Mouse (Mus musculus) hindbrain, embryonic 15.5 days (tissue): ENCODE measurements around the gene Gm867. TPM values are rescaled to one million over a fixed set of nuclear protein-coding genes. Genes with fewer than 3 reads are reported as not detected.

ENCODE experiments used
- ATAC-seq: fragments of 200-750 bp; cut with Nextera tagmentation; 2 replicates; pipeline ENCODE4 v1.8.0; 2017; ENCODE audit warnings: low read depth, moderate number of reproducible peaks, moderate TSS enrichment; ENCODE audit not compliant: low FRiP score
- H3K27ac ChIP-seq: fragments of 300-500 bp; sonication (generic); replicated peaks from 2 replicates; pipeline ENCODE4 v1.5.1; 2015; ENCODE audit warnings: mild to moderate bottlenecking, inconsistent platforms
- H3K27me3 ChIP-seq: fragments of 300-500 bp; sonication (generic); 2 replicates; pipeline ENCODE4 v1.6.1; 2015; ENCODE audit warnings: control low read depth, inconsistent platforms
- H3K36me3 ChIP-seq: fragments of 300-500 bp; sonication (generic); 2 replicates; pipeline ENCODE4 v1.6.1; 2015; ENCODE audit warnings: control low read depth, inconsistent platforms
- H3K4me1 ChIP-seq: fragments of 300-500 bp; sonication (generic); replicated peaks from 2 replicates; pipeline ENCODE4 v1.6.1; 2015; ENCODE audit warnings: control low read depth, inconsistent platforms
- H3K4me2 ChIP-seq: fragments of 300-500 bp; sonication (generic); 2 replicates; pipeline ENCODE4 v1.6.1; 2015; ENCODE audit warnings: moderate library complexity, mild to moderate bottlenecking, inconsistent platforms
- H3K4me3 ChIP-seq: fragments of 300-500 bp; sonication (generic); 2 replicates; pipeline ENCODE4 v1.5.1; 2015; ENCODE audit warnings: mild to moderate bottlenecking, inconsistent platforms
- H3K9ac ChIP-seq: fragments of 300-500 bp; sonication (generic); 2 replicates; pipeline ENCODE4 v1.6.1; 2015; ENCODE audit warnings: inconsistent platforms
- H3K9me3 ChIP-seq: fragments of 300-500 bp; sonication (generic); 2 replicates; pipeline ENCODE4 v1.6.1; 2016; ENCODE audit warnings: control low read depth, inconsistent platforms
- WGBS: fragments of 180-500 bp; shearing (Covaris S2); methylation state at CpG from one replicate; pipeline ENCODE4 v1.1.7; 2015; 5-methylcytosine and 5-hydroxymethylcytosine counted together
- polyA plus RNA-seq: library from polyadenylated mRNA; unstranded; fragments of >200 nt; fragmentation: Nextera tagmentation; extraction: Ambion mirVana; gene quantifications from 2 replicates; pipeline ENCODE4 v1.2.1, GENCODE M21; 2015

The Gm867 gene
- polyA plus RNA-seq, 1 experiment from 2014 or later, result 1.6 TPM

GRCm38 (mm10) chr10:75889406-75890153 lies 50.9 kb downstream of the Gm867 start:
- Histone ChIP-seq H3K27ac (no peak overlapping the region), H3K4me2 (no peak overlapping the region), H3K27me3 (no peaks in the 10 kb centered on the region), H3K9me3 (no peaks in the 10 kb centered on the region), H3K4me3 (no peak overlapping the region), H3K36me3 (no peaks in the 10 kb centered on the region), H3K4me1 (peaks cover 6% of the 10 kb centered on the region), H3K9ac (no peak overlapping the region)
- ATAC-seq, result no peak
- WGBS, result 57% methylated on average over 8 of the region's 8 CpGs

Other genes with a start within 250 kb of the Gm867 start
- 32.5 and 40.0 TPM in 2 replicates for gene Cabin1, start 176.3 kb downstream of the Gm867 start, polyA plus RNA-seq
- gene Ddt, start 167.3 kb downstream of the Gm867 start, polyA plus RNA-seq, result 77.1 and 80.5 TPM in 2 replicates
- not detected in 2 replicates for gene Gm20441, start 159.7 kb downstream of the Gm867 start, polyA plus RNA-seq
- 1.2 and 1.5 TPM in 2 replicates for gene Gstt3, start 159.3 kb downstream of the Gm867 start, polyA plus RNA-seq
- gene Gstt1, start 142.1 kb downstream of the Gm867 start, polyA plus RNA-seq, result 14.8 and 15.4 TPM in 2 replicates
- gene Gstt4, start 118.1 kb downstream of the Gm867 start, polyA plus RNA-seq, result not detected in 2 replicates
- 6.6 and 6.8 TPM in 2 replicates for gene Gstt2, start 103.2 kb downstream of the Gm867 start, polyA plus RNA-seq
- 1,663 and 1,704 TPM in 2 replicates for gene Mif, start 80.4 kb downstream of the Gm867 start, polyA plus RNA-seq
- gene Derl3, start 47.3 kb downstream of the Gm867 start, polyA plus RNA-seq, result 1.7 and 2.0 TPM in 2 replicates
- gene Smarcb1, start 19.1 kb downstream of the Gm867 start, polyA plus RNA-seq, result 251 and 263 TPM in 2 replicates
- gene Chchd10, start 7.5 kb downstream of the Gm867 start, polyA plus RNA-seq, result 139 and 143 TPM in 2 replicates
- gene Mmp11, start 4.2 kb downstream of the Gm867 start, polyA plus RNA-seq, result 18.2 and 18.4 TPM in 2 replicates
- gene Vpreb3, start 2.4 kb upstream of the Gm867 start, polyA plus RNA-seq, result 0.35 and 1.2 TPM in 2 replicates
- gene Gm5134, start 13.8 kb upstream of the Gm867 start, polyA plus RNA-seq, result not detected in 2 replicates
- 11.6 and 11.8 TPM in 2 replicates for gene Zfp280b, start 92.0 kb upstream of the Gm867 start, polyA plus RNA-seq
- not detected in 2 replicates for gene Slc5a4b, start 170.3 kb upstream of the Gm867 start, polyA plus RNA-seq
- gene Slc5a4a, start 206.8 kb upstream of the Gm867 start, polyA plus RNA-seq, result 0.08 and 0.09 TPM in 2 replicates